Mouse (Mus musculus) midbrain, embryonic 11.5 days (tissue): ENCODE results near the gene Mpp6. TPM values are rescaled to one million over a fixed set of nuclear protein-coding genes. Genes with fewer than 3 reads are reported as not detected.
A peak's percentile ranks its signal among the peaks of the same experiment; 100 is the strongest.

Experiments used
- ATAC-seq: fragments of 200-750 bp; cut with Nextera tagmentation; 2 replicates; pipeline ENCODE4 v1.8.0; 2017; ENCODE audit warnings: moderate TSS enrichment, moderate library complexity; ENCODE audit not compliant: low FRiP score
- DNase-seq: peaks from one replicate; pipeline ENCODE4 v3.0.0; 2015; ENCODE audit warnings: low spot score; ENCODE audit errors: missing footprints
- H3K27ac ChIP-seq: fragments of 300-500 bp; sonication (generic); 2 replicates; pipeline ENCODE4 v1.5.1; 2014; ENCODE audit warnings: low read depth, low read length
- H3K27me3 ChIP-seq: fragments of 300-500 bp; sonication (generic); 2 replicates; pipeline ENCODE4 v1.6.1; 2014; ENCODE audit warnings: mild to moderate bottlenecking, low read length, moderate library complexity, mixed read lengths; ENCODE audit not compliant: control insufficient read depth, insufficient read depth
- H3K36me3 ChIP-seq: fragments of 300-500 bp; sonication (generic); 2 replicates; pipeline ENCODE4 v1.6.1; 2014; ENCODE audit warnings: mild to moderate bottlenecking, low read length, moderate library complexity, mixed read lengths; ENCODE audit not compliant: control insufficient read depth, insufficient read depth
- H3K4me1 ChIP-seq: fragments of 300-500 bp; sonication (generic); 2 replicates; pipeline ENCODE4 v1.6.1; 2014; ENCODE audit warnings: low read length; ENCODE audit not compliant: control insufficient read depth, insufficient read depth
- H3K4me2 ChIP-seq: fragments of 300-500 bp; sonication (generic); 2 replicates; pipeline ENCODE4 v1.6.1; 2014; ENCODE audit warnings: mild to moderate bottlenecking, moderate library complexity
- H3K4me3 ChIP-seq: fragments of 300-500 bp; sonication (generic); 2 replicates; pipeline ENCODE4 v1.5.1; 2014; ENCODE audit warnings: low read depth, low read length
- H3K9ac ChIP-seq: fragments of 300-500 bp; sonication (generic); 2 replicates; pipeline ENCODE4 v1.6.1; 2014; ENCODE audit warnings: low read length
- H3K9me3 ChIP-seq: fragments of 300-500 bp; sonication (generic); 2 replicates; pipeline ENCODE4 v1.6.1; 2016; ENCODE audit warnings: low read length; ENCODE audit not compliant: control insufficient read depth
- WGBS: fragments of 180-500 bp; shearing (Covaris S2); extraction: QIAGEN DNeasy Blood & Tissue Kit; methylation state at CpG from one replicate; pipeline ENCODE4 v1.1.7; 2014; 5-methylcytosine and 5-hydroxymethylcytosine counted together
- polyA plus RNA-seq: library from polyadenylated mRNA; unstranded; fragments of >200 nt; fragmentation: Nextera tagmentation; extraction: Ambion mirVana; gene quantifications from 2 replicates; pipeline ENCODE4 v1.2.1, GENCODE M21; 2014

The Mpp6 gene
- polyA plus RNA-seq: 71.7 and 81.6 TPM in 2 replicates

- H3K4me2 ChIP-seq: peak within 1 kb of the TSS; percentile 81
- under 1% methylated on average over 51 of the region's 74 CpGs for WGBS
- peak within 1 kb of the TSS; percentile 65 for H3K27ac ChIP-seq
Measured at GRCm38 (mm10) chr6:50109757-50110378, at the start of gene Mpp6. Gene Mpp6, plus strand, starts transcription at chr6:50110241.

GRCm38 (mm10) chr6:50066172-50066571 lies 43.9 kb upstream of the Mpp6 start:
- DNase-seq (no peak), ATAC-seq (no peak)
- Histone ChIP-seq H3K27ac (no peak overlapping the region), H3K4me2 (no peak overlapping the region), H3K9me3 (no peaks in the 10 kb centered on the region), H3K27me3 (no peaks in the 10 kb centered on the region), H3K36me3 (no peaks in the 10 kb centered on the region), H3K9ac (no peak overlapping the region), H3K4me3 (no peak overlapping the region), H3K4me1 (no peaks in the 10 kb centered on the region)
- 84% methylated on average over 6 of the region's 6 CpGs for WGBS

More at GRCm38 (mm10) chr6:50109757-50110378, at the start of gene Mpp6:
- no peaks in the 10 kb centered on the region for H3K27me3 ChIP-seq
- peaks cover 5% of the 10 kb centered on the region; the same call in 1 of the 2 replicates for H3K4me1 ChIP-seq
- peak within 1 kb of the TSS; percentile 84 for H3K4me3 ChIP-seq
- no peaks in the 10 kb centered on the region for H3K36me3 ChIP-seq
- ATAC-seq (peak; percentile 96), DNase-seq (peak; percentile 98)
- H3K9ac ChIP-seq: peak within 1 kb of the TSS; percentile 85
- H3K9me3 ChIP-seq: no peaks in the 10 kb centered on the region

- Histone ChIP-seq H3K36me3 (no peaks in the 10 kb centered on the region), H3K27ac (no peak overlapping the region), H3K27me3 (no peaks in the 10 kb centered on the region), H3K9ac (no peak overlapping the region), H3K4me1 (no peaks in the 10 kb centered on the region), H3K4me2 (no peak overlapping the region), H3K4me3 (no peak overlapping the region), H3K9me3 (no peaks in the 10 kb centered on the region)
- ATAC-seq (no peak), DNase-seq (no peak)
Measured at GRCm38 (mm10) chr6:50068490-50068889, 41.6 kb upstream of the Mpp6 start.

- Histone ChIP-seq H3K4me3 (no peak overlapping the region), H3K9me3 (no peaks in the 10 kb centered on the region), H3K27ac (no peak overlapping the region), H3K36me3 (no peaks in the 10 kb centered on the region), H3K9ac (no peak overlapping the region), H3K4me1 (no peaks in the 10 kb centered on the region), H3K27me3 (no peaks in the 10 kb centered on the region), H3K4me2 (no peak overlapping the region)
- no peak for ATAC-seq
- WGBS: 90% methylated on average over 3 of the region's 3 CpGs
- DNase-seq: no peak
Measured at GRCm38 (mm10) chr6:50075248-50075647, 34.8 kb upstream of the Mpp6 start.

GRCm38 (mm10) chr6:50076473-50076872 lies 33.6 kb upstream of the Mpp6 start:
- Histone ChIP-seq H3K4me2 (no peak overlapping the region), H3K9me3 (no peaks in the 10 kb centered on the region), H3K4me3 (no peak overlapping the region), H3K4me1 (no peaks in the 10 kb centered on the region), H3K27ac (no peak overlapping the region), H3K27me3 (no peaks in the 10 kb centered on the region), H3K36me3 (no peaks in the 10 kb centered on the region), H3K9ac (no peak overlapping the region)
- WGBS: 73% methylated on average over 2 of the region's 2 CpGs
- no peak for ATAC-seq
- no peak for DNase-seq

GRCm38 (mm10) chr6:50080431-50080830 lies 29.6 kb upstream of the Mpp6 start:
- H3K9me3 ChIP-seq: no peaks in the 10 kb centered on the region
- no peak overlapping the region for H3K4me2 ChIP-seq
- no peak overlapping the region for H3K9ac ChIP-seq
- DNase-seq: no peak
- no peaks in the 10 kb centered on the region for H3K27me3 ChIP-seq
- no peaks in the 10 kb centered on the region for H3K4me1 ChIP-seq
- no peak overlapping the region for H3K4me3 ChIP-seq
- no peaks in the 10 kb centered on the region for H3K36me3 ChIP-seq
- WGBS: 89% methylated on average over 7 of the region's 7 CpGs
- H3K27ac ChIP-seq: no peak overlapping the region
- ATAC-seq: no peak

- no peak for DNase-seq
- no peak for ATAC-seq
- no peak overlapping the region for H3K4me2 ChIP-seq
Measured at GRCm38 (mm10) chr6:50085206-50085605, 24.8 kb upstream of the Mpp6 start.

GRCm38 (mm10) chr6:50089333-50089732 lies 20.7 kb upstream of the Mpp6 start:
- Histone ChIP-seq H3K36me3 (no peaks in the 10 kb centered on the region), H3K9me3 (no peaks in the 10 kb centered on the region), H3K4me2 (no peak overlapping the region), H3K27me3 (no peaks in the 10 kb centered on the region), H3K4me1 (no peaks in the 10 kb centered on the region), H3K4me3 (no peak overlapping the region), H3K9ac (no peak overlapping the region), H3K27ac (no peak overlapping the region)
- DNase-seq (no peak), ATAC-seq (no peak)
- 89% methylated on average over 5 of the region's 5 CpGs for whole genome bisulfite sequencing

More at GRCm38 (mm10) chr6:50085206-50085605, 24.8 kb upstream of the Mpp6 start:
- no peak overlapping the region for H3K9ac ChIP-seq
- H3K4me3 ChIP-seq: no peak overlapping the region
- 84% methylated on average over 4 of the region's 4 CpGs for WGBS
- H3K27me3 ChIP-seq: no peaks in the 10 kb centered on the region
- H3K9me3 ChIP-seq: no peaks in the 10 kb centered on the region
- no peak overlapping the region for H3K27ac ChIP-seq
- H3K4me1 ChIP-seq: no peaks in the 10 kb centered on the region
- no peaks in the 10 kb centered on the region for H3K36me3 ChIP-seq

- H3K4me2 ChIP-seq: no peak overlapping the region
- 87% methylated on average over 7 of the region's 7 CpGs for WGBS
Measured at GRCm38 (mm10) chr6:50090221-50090620, 19.8 kb upstream of the Mpp6 start.

More at GRCm38 (mm10) chr6:50090221-50090620, 19.8 kb upstream of the Mpp6 start:
- Histone ChIP-seq H3K9me3 (no peaks in the 10 kb centered on the region), H3K4me3 (no peak overlapping the region), H3K27me3 (no peaks in the 10 kb centered on the region), H3K27ac (no peak overlapping the region), H3K36me3 (no peaks in the 10 kb centered on the region), H3K4me1 (no peaks in the 10 kb centered on the region), H3K9ac (no peak overlapping the region)
- ATAC-seq (no peak), DNase-seq (no peak)
